Mouse (Mus musculus) CH12.LX (cell line): Measurements from ENCODE around the gene Drc7. TPM values are rescaled to one million over a fixed set of nuclear protein-coding genes. Genes with fewer than 3 reads are reported as not detected.

Experiments
- DNase-seq: peaks from one replicate; pipeline ENCODE4 v3.0.0-alpha.2; 2013; ENCODE audit errors: extremely low read depth
- H3K27ac ChIP-seq: 2 replicates; pipeline ENCODE4 v1.5.1; 2012; ENCODE audit warnings: low read depth, mild to moderate bottlenecking, control low read depth, moderate library complexity; ENCODE audit not compliant: insufficient read depth
- H3K27me3 ChIP-seq: replicated peaks from 2 replicates; pipeline ENCODE3; 2012; ENCODE audit warnings: inconsistent platforms
- H3K36me3 ChIP-seq, 2 experiments: replicated peaks in 1 of 2; 2 replicates each; pipeline versions ENCODE3 to v1.6.1; 2012; ENCODE audit warnings: inconsistent platforms in 1 of 2, low read length in 1 of 2, mild to moderate bottlenecking in 1 of 2, mixed read lengths in 1 of 2, moderate library complexity in 1 of 2; ENCODE audit not compliant: control insufficient read depth in 1 of 2, insufficient read depth in 1 of 2
- H3K4me1 ChIP-seq, 2 experiments: 2 replicates each; pipeline ENCODE4 v1.6.1; 2012; ENCODE audit warnings: inconsistent platforms in 1 of 2, moderate library complexity in 1 of 2; ENCODE audit not compliant: insufficient read depth in 2 of 2, control insufficient read depth in 1 of 2
- H3K4me2 ChIP-seq: 2 replicates; pipeline ENCODE4 v1.6.1; 2012; ENCODE audit warnings: low read depth, mild to moderate bottlenecking, control low read depth; ENCODE audit not compliant: poor library complexity, insufficient read depth, severe bottlenecking
- H3K4me3 ChIP-seq, 3 experiments: fragments of 150-350 bp in 1 of 3; sonication (generic) in 1 of 3; replicated peaks in 1 of 3; 2 replicates each; pipeline versions ENCODE3 to v1.5.1; 2011 to 2012; ENCODE audit warnings: low read depth in 2 of 3, low read length in 2 of 3, mild to moderate bottlenecking in 2 of 3, moderate library complexity in 2 of 3, control low read depth in 1 of 3, improper control_type of control experiment in 1 of 3, inconsistent platforms in 1 of 3, mixed read lengths in 1 of 3; ENCODE audit not compliant: poor library complexity in 1 of 3
- H3K79me2 ChIP-seq: replicated peaks from 2 replicates; pipeline ENCODE4 v1.6.1; 2012; ENCODE audit warnings: mild to moderate bottlenecking, moderate library complexity; ENCODE audit not compliant: control insufficient read depth, poor library complexity, insufficient read depth, severe bottlenecking; ENCODE audit errors: extremely low read depth
- H3K9ac ChIP-seq: 2 replicates; pipeline ENCODE4 v1.6.1; 2012; ENCODE audit warnings: low read depth, mild to moderate bottlenecking, control low read depth, moderate library complexity; ENCODE audit not compliant: insufficient read depth
- H3K9me3 ChIP-seq: replicated peaks from 2 replicates; pipeline ENCODE3; 2012; ENCODE audit warnings: low read length, inconsistent platforms, mixed read lengths
- BHLHE40 ChIP-seq: IDR thresholded peaks from 2 replicates; pipeline ENCODE4 v1.6.1; 2011; ENCODE audit warnings: mild to moderate bottlenecking, low read depth, low read length, improper control_type of control experiment
- CHD1 ChIP-seq: IDR thresholded peaks from 2 replicates; pipeline ENCODE4 v1.6.1; 2012; ENCODE audit warnings: low read depth, low read length, improper control_type of control experiment, inconsistent platforms
- CTCF ChIP-seq, 2 experiments: IDR thresholded peaks in 1 of 2; conservative IDR thresholded peaks in 1 of 2; 2 replicates each; pipeline ENCODE4 v1.5.1; 2011 to 2012; ENCODE audit warnings: low read depth in 2 of 2, low read length in 2 of 2, improper control_type of control experiment in 1 of 2, inconsistent platforms in 1 of 2, mild to moderate bottlenecking in 1 of 2, moderate library complexity in 1 of 2
- E2F4 ChIP-seq: IDR thresholded peaks from 2 replicates; pipeline ENCODE4 v1.6.1; 2011; ENCODE audit warnings: low read depth, low read length, improper control_type of control experiment; ENCODE audit not compliant: insufficient replicate concordance
- ELF1 ChIP-seq: IDR thresholded peaks from 2 replicates; pipeline ENCODE4 v1.6.1; 2014; ENCODE audit warnings: low read depth, mild to moderate bottlenecking, inconsistent platforms, low read length, improper control_type of control experiment
- EP300 ChIP-seq: IDR thresholded peaks from 2 replicates; pipeline ENCODE4 v1.6.1; 2011; ENCODE audit warnings: low read length, improper control_type of control experiment
- GABPA ChIP-seq: IDR thresholded peaks from 2 replicates; pipeline ENCODE4 v1.6.1; 2012; ENCODE audit warnings: low read depth, low read length, improper control_type of control experiment, inconsistent platforms; ENCODE audit not compliant: insufficient replicate concordance
- HCFC1 ChIP-seq: IDR thresholded peaks from 2 replicates; pipeline ENCODE4 v1.6.1; 2012; ENCODE audit warnings: low read depth, mild to moderate bottlenecking, inconsistent platforms, low read length, improper control_type of control experiment
- JUND ChIP-seq: conservative IDR thresholded peaks from 2 replicates; pipeline ENCODE4 v1.6.1; 2011; ENCODE audit warnings: low read depth, low read length, improper control_type of control experiment
- KAT2A ChIP-seq: IDR thresholded peaks from 2 replicates; pipeline ENCODE4 v1.6.1; 2012; ENCODE audit warnings: low read length, improper control_type of control experiment, inconsistent platforms; ENCODE audit not compliant: insufficient replicate concordance
- MAX ChIP-seq: IDR thresholded peaks from 2 replicates; pipeline ENCODE4 v1.6.1; 2011; ENCODE audit warnings: low read length, improper control_type of control experiment
- MEF2A ChIP-seq: IDR thresholded peaks from 2 replicates; pipeline ENCODE4 v1.6.1; 2014; ENCODE audit warnings: low read depth, mild to moderate bottlenecking, inconsistent platforms, low read length, improper control_type of control experiment, borderline replicate concordance
- PAX5 ChIP-seq: IDR thresholded peaks from 2 replicates; pipeline ENCODE4 v1.6.1; 2012; ENCODE audit warnings: low read length, inconsistent platforms, mixed read lengths
- RAD21 ChIP-seq: IDR thresholded peaks from 2 replicates; pipeline ENCODE4 v1.6.1; 2011; ENCODE audit warnings: low read depth, mild to moderate bottlenecking, low read length, improper control_type of control experiment, moderate library complexity
- RCOR1 ChIP-seq: conservative IDR thresholded peaks from 2 replicates; pipeline ENCODE4 v1.6.1; 2012; ENCODE audit warnings: low read depth, mild to moderate bottlenecking, inconsistent platforms, low read length, improper control_type of control experiment
- SIN3A ChIP-seq: IDR thresholded peaks from 2 replicates; pipeline ENCODE4 v1.6.1; 2012; ENCODE audit warnings: low read length, improper control_type of control experiment, inconsistent platforms
- SMC3 ChIP-seq: IDR thresholded peaks from 2 replicates; pipeline ENCODE4 v1.6.1; 2011; ENCODE audit warnings: low read depth, low read length, improper control_type of control experiment
- TBP ChIP-seq: conservative IDR thresholded peaks from 2 replicates; pipeline ENCODE4 v1.6.1; 2011; ENCODE audit warnings: low read depth, low read length, improper control_type of control experiment
- TCF12 ChIP-seq: IDR thresholded peaks from 2 replicates; pipeline ENCODE4 v1.6.1; 2014; ENCODE audit warnings: low read depth, mild to moderate bottlenecking, inconsistent platforms, low read length, improper control_type of control experiment
- UBTF ChIP-seq: IDR thresholded peaks from 2 replicates; pipeline ENCODE4 v1.6.1; 2012; ENCODE audit warnings: low read depth, mild to moderate bottlenecking, inconsistent platforms, low read length, improper control_type of control experiment, moderate library complexity
- ZKSCAN1 ChIP-seq: IDR thresholded peaks from 2 replicates; pipeline ENCODE4 v1.6.1; 2012; ENCODE audit warnings: low read depth, inconsistent platforms, low read length, improper control_type of control experiment, borderline replicate concordance
- dilution Hi-C: fragments of 300-500 bp; cut with MboI; formaldehyde crosslinking; loops from 2 replicates; pipeline ENCODE4 v1.14.3; 2020; ENCODE audit warnings: low sequenced_read_pairs; ENCODE audit not compliant: extremely low pct_unique_long_range_greater_than_20kb, extremely low pct_ligation_motif_present
- in situ Hi-C: fragments of 300-500 bp; cut with MboI; formaldehyde crosslinking; loops from 3 replicates; pipeline ENCODE4 v1.14.3; 2019; ENCODE audit warnings: low sequenced_read_pairs, low pct_ligation_motif_present, low pct_unique_long_range_greater_than_20kb, mixed read lengths
- polyA plus RNA-seq: library from polyadenylated mRNA; unstranded; fragments of >175 nt; gene quantifications from 2 replicates; pipeline ENCODE4 v1.2.1, GENCODE M21; 2012; ENCODE audit warnings: low read depth; ENCODE audit not compliant: insufficient read length
- total RNA-seq, 2 experiments: library from RNA; depleted of rRNA; stranded (reverse); fragments of 300-350 nt in 1 of 2; fragments of >200 nt in 1 of 2; gene quantifications; 2 replicates each; pipeline ENCODE4 v1.2.3; 2012 to 2014

Drc7 gene
- total and polyA plus RNA-seq, 3 experiments, result not detected

- Histone ChIP-seq H3K4me1 (no peaks in the 10 kb centered on the region), H3K27ac (no peak overlapping the region), H3K4me2 (no peak overlapping the region), H3K79me2 (no peaks in the 10 kb centered on the region), H3K9me3 (peaks cover 7% of the 10 kb centered on the region), H3K9ac (no peak overlapping the region), H3K27me3 (peaks cover 63% of the 10 kb centered on the region), H3K36me3 (no peaks in the 10 kb centered on the region), H3K4me3 (no peak overlapping the region)
- no peak for DNase-seq
- TF ChIP-seq BHLHE40, result no peak
- TF ChIP-seq ZKSCAN1, result no peak
- no peak for TF ChIP-seq RCOR1
- TF ChIP-seq RAD21, result no peak
- no peak for TF ChIP-seq CHD1
- TF ChIP-seq PAX5, result no peak
- no peak for TF ChIP-seq JUND
- no peak for TF ChIP-seq KAT2A
- no peak for TF ChIP-seq TBP
- TF ChIP-seq ELF1, result no peak
- no peak for TF ChIP-seq TCF12
- TF ChIP-seq MEF2A, result no peak
- TF ChIP-seq GABPA, result no peak
- no peak for TF ChIP-seq MAX
- TF ChIP-seq SIN3A, result no peak
- TF ChIP-seq E2F4, result no peak
- no peak for TF ChIP-seq EP300
- TF ChIP-seq SMC3, result no peak
- TF ChIP-seq HCFC1, result no peak
- dilution Hi-C loops (no loop called here), in situ Hi-C loops (no loop called here)
These were observed 31.7 kb upstream of the Drc7 start for GRCm38 (mm10) chr8:95023201-95023600.

- in situ Hi-C loops, result no loop called here
- H3K4me2 ChIP-seq, result no peak overlapping the region
- H3K36me3 ChIP-seq, result no peaks in the 10 kb centered on the region
- peaks cover 52% of the 10 kb centered on the region for H3K27me3 ChIP-seq
- peaks cover 7% of the 10 kb centered on the region for H3K9me3 ChIP-seq
- no peaks in the 10 kb centered on the region for H3K4me1 ChIP-seq
- DNase-seq, result no peak
- H3K9ac ChIP-seq, result no peak overlapping the region
- no peaks in the 10 kb centered on the region for H3K79me2 ChIP-seq
- dilution Hi-C loops, result no loop called here
- no peak overlapping the region for H3K4me3 ChIP-seq
- TF ChIP-seq JUND (no peak), MEF2A (no peak), UBTF (no peak), CTCF (conservative IDR thresholded peaks at IDR 0.05 in 1 of 2, IDR thresholded peaks at IDR 0.05 in 1 of 2; ENCODE audit: low read depth in 2 of 2, low read length in 2 of 2) (no peak)
- TF ChIP-seq, all 38 proteins: peak for 0
- H3K27ac ChIP-seq, result no peak overlapping the region
These were observed 30.5 kb upstream of the Drc7 start for GRCm38 (mm10) chr8:95024387-95024786.
